ENCODE assay signal across 26 mouse cellular contexts in genomic region chr11:88346066-88346465, GRCm38 (mm10). TPM values are rescaled to one million over a fixed set of nuclear protein-coding genes. Genes with fewer than 3 reads are reported as not detected.
"Had no signal": no experiment of that assay in that cellular context is flagged by ENCODE, and none has a peak within 500 bp of the region (broad histone marks: within the 10 kb centered on the region; RNA-seq: fewer than 3 reads in every experiment).

No protein-coding gene starts in this region.

- H3K27me3 ChIP-seq: midbrain, embryonic 12.5 days; midbrain, embryonic 15.5 days; neural tube, embryonic 12.5 days; neural tube, embryonic 15.5 days; stomach, embryonic 15.5 days had no signal

- ATAC-seq: liver, postnatal 0 days; lung, postnatal 0 days; midbrain, embryonic 15.5 days had no signal

- H3K9me3 ChIP-seq: midbrain, embryonic 12.5 days; midbrain, embryonic 15.5 days; neural tube, embryonic 12.5 days; neural tube, embryonic 15.5 days; stomach, embryonic 15.5 days had no signal

- H3K4me1 ChIP-seq: neural tube, embryonic 12.5 days; stomach, embryonic 15.5 days had no signal

- DNase-seq: kidney, postnatal 25 days; layer of hippocampus, adult 9-11 months; liver, postnatal 0 days; lung, embryonic 14.5 days; right cerebral cortex, adult 18-20 months; right cerebral cortex, postnatal 14 days; right cerebral cortex, postnatal 4 days; spleen, adult 18-20 months; thymus, postnatal 25 days had no signal

- H3K4me3 ChIP-seq: layer of hippocampus, adult 2 months; midbrain, embryonic 12.5 days; midbrain, embryonic 15.5 days; neural tube, embryonic 12.5 days; neural tube, embryonic 15.5 days; stomach, embryonic 15.5 days had no signal

- H3K36me3 ChIP-seq: midbrain, embryonic 15.5 days; neural tube, embryonic 15.5 days; stomach, embryonic 15.5 days had no signal

- H3K9ac ChIP-seq: liver, embryonic 14.5 days; liver, postnatal 0 days; lung, embryonic 14.5 days; midbrain, embryonic 12.5 days; midbrain, embryonic 15.5 days; neural tube, embryonic 12.5 days; neural tube, embryonic 15.5 days; stomach, embryonic 15.5 days had no signal

- H3K27ac ChIP-seq: kidney, postnatal 0 days; layer of hippocampus, adult 2 months; liver, embryonic 14.5 days; macrophage; midbrain, embryonic 15.5 days; neural tube, embryonic 12.5 days; neural tube, embryonic 15.5 days; stomach, embryonic 15.5 days had no signal

- H3K4me2 ChIP-seq: liver, embryonic 11.5 days; lung, embryonic 14.5 days; midbrain, embryonic 12.5 days; midbrain, embryonic 15.5 days; neural tube, embryonic 12.5 days; neural tube, embryonic 15.5 days; stomach, embryonic 15.5 days had no signal

RNA-seq across cellular contexts. Expression of gene Ccdc182, which starts 52.2 kb away (rescaled TPM):
- total RNA-seq: layer of hippocampus, adult 2 months; layer of hippocampus, postnatal 25 days; left cerebral cortex, adult 18-20 months; left cerebral cortex, postnatal 25 days; megakaryocyte, adult 5-6 weeks had no signal
- polyA plus RNA-seq: large intestine, adult 2 months; liver, embryonic 11.5 days; liver, embryonic 14.5 days; liver, postnatal 0 days; lung, embryonic 14.5 days; lung, postnatal 0 days; macrophage; stomach, embryonic 15.5 days; thymus, postnatal 0 days had no signal
